Mouse (Mus musculus): ENCODE results near the gene Kif5a. TPM values are rescaled to one million over a fixed set of nuclear protein-coding genes. Genes with fewer than 3 reads are reported as not detected.
A peak's percentile ranks its signal among the peaks of the same experiment; 100 is the strongest.

Kif5a gene
- polyA plus RNA-seq, 1 experiment from 2014 or later, result 2.5 TPM

DNA sequence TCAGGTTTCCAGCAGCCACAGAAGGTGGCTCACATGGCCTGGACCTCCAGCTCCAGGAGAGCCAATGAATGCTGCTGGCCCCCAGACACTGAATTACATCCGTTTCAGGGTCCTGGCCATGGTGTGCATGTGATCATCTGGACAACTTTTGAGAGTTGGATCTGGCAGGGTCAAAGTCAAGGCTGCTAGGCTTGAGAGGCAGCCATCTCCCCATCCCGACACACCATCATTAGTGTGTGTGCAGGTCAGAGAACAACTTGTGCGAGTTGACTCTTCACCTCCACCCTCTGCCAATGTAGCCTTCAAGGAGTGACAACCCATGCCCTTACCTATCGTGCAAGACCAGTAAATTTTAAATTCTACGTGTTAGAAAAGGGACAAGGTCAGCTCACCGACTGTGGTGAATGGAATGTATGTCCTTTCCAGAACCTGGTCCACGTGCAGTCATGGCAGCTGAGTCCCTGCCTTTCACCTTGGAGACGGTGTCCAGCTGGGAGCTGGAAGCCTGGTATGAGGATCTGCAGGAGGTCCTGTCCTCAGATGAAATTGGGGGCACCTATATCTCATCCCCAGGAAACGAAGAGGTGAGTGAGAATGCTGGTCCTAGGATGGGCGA lies 31.9 kb upstream of the Kif5a start:
- peaks cover 74% of the 10 kb centered on the region for H3K36me3 ChIP-seq
- H3K4me1 ChIP-seq, result peaks cover 20% of the 10 kb centered on the region
- H3K4me3 ChIP-seq, result no peak overlapping the region
- H3K4me2 ChIP-seq, result no peak overlapping the region
- H3K27ac ChIP-seq, result no peak overlapping the region
- no peak for ATAC-seq (ENCODE audit: insufficient number of reproducible peaks, low FRiP score, low TSS enrichment, low read depth)
- no peak overlapping the region for H3K9ac ChIP-seq
- H3K27me3 ChIP-seq, result no peaks in the 10 kb centered on the region
- WGBS, result 93% methylated on average over 10 of the region's 10 CpGs
- no peaks in the 10 kb centered on the region for H3K9me3 ChIP-seq

GRCm38 (mm10) chr10:127293590-127294113 lies 30.5 kb upstream of the Kif5a start:
- Histone ChIP-seq H3K27ac (no peak overlapping the region), H3K36me3 (peaks cover 61% of the 10 kb centered on the region), H3K27me3 (no peaks in the 10 kb centered on the region), H3K4me2 (no peak overlapping the region), H3K9me3 (no peaks in the 10 kb centered on the region), H3K4me3 (no peak overlapping the region), H3K4me1 (peaks cover 24% of the 10 kb centered on the region), H3K9ac (no peak overlapping the region)
- no peak for ATAC-seq (ENCODE audit: insufficient number of reproducible peaks, low FRiP score, low TSS enrichment, low read depth)
- 82% methylated on average over 3 of the region's 3 CpGs for WGBS

DNA sequence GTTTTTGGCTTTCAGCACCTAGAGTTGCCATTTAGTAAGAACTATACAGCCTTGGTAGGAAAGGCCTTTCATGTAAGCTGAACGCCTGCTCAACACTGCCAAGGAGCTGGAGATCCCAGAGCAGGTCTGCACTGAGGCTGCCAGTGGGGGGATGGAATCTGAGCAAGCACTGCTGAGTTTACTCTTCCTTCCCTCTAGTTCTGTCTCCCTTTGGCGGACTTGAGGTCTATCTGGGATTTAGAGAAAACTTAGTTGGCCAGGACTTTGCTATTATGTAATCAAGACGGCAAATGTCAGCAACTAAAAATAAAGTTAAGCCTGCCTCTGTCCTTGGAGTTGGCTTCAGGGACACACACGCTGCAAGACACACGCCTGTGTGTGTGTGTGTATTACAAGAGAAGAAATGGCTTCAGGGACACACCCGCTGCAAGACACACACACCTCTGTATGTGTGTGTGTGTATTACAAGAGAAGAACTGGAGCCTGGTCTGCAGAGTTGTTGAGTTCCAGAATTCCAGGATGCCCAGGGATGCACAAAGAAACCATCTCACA lies 29.9 kb upstream of the Kif5a start:
- Histone ChIP-seq H3K4me3 (no peak overlapping the region), H3K4me2 (no peak overlapping the region), H3K36me3 (peaks cover 59% of the 10 kb centered on the region), H3K9ac (no peak overlapping the region), H3K9me3 (no peaks in the 10 kb centered on the region), H3K27me3 (no peaks in the 10 kb centered on the region), H3K27ac (no peak overlapping the region), H3K4me1 (peaks cover 26% of the 10 kb centered on the region)
- no peak for ATAC-seq (ENCODE audit: insufficient number of reproducible peaks, low FRiP score, low TSS enrichment, low read depth)
- WGBS, result 83% methylated on average over 6 of the region's 6 CpGs

- ATAC-seq (ENCODE audit: insufficient number of reproducible peaks, low FRiP score, low TSS enrichment, low read depth), result no peak
- H3K4me2 ChIP-seq, result peak overlapping the region; percentile 58
- H3K27ac ChIP-seq, result peak overlapping the region; percentile 38; the same call in 1 of the 2 replicates
- no peaks in the 10 kb centered on the region for H3K27me3 ChIP-seq
- H3K9me3 ChIP-seq, result no peaks in the 10 kb centered on the region
- peak overlapping the region; percentile 70 for H3K4me3 ChIP-seq
- peaks cover 36% of the 10 kb centered on the region for H3K4me1 ChIP-seq
- WGBS, result 38% methylated on average over 5 of the region's 5 CpGs
- peaks cover 52% of the 10 kb centered on the region for H3K36me3 ChIP-seq
- peak overlapping the region; percentile 62; the same call in 1 of the 2 replicates for H3K9ac ChIP-seq
Measured at GRCm38 (mm10) chr10:127291881-127292638, 28.9 kb upstream of the Kif5a start.

GRCm38 (mm10) chr10:127290930-127291880 lies 28.1 kb upstream of the Kif5a start:
- WGBS, result 2% methylated on average over 19 of the region's 19 CpGs
- no peaks in the 10 kb centered on the region for H3K9me3 ChIP-seq
- H3K4me1 ChIP-seq, result peaks cover 45% of the 10 kb centered on the region
- peak overlapping the region; percentile 100 for H3K27ac ChIP-seq
- no peaks in the 10 kb centered on the region for H3K27me3 ChIP-seq
- H3K9ac ChIP-seq, result peak overlapping the region; percentile 62
- peaks cover 52% of the 10 kb centered on the region for H3K36me3 ChIP-seq
- H3K4me2 ChIP-seq, result peak overlapping the region; percentile 58
- ATAC-seq (ENCODE audit: insufficient number of reproducible peaks, low FRiP score, low TSS enrichment, low read depth), result peak; percentile 56
- peak overlapping the region; percentile 70 for H3K4me3 ChIP-seq

DNA sequence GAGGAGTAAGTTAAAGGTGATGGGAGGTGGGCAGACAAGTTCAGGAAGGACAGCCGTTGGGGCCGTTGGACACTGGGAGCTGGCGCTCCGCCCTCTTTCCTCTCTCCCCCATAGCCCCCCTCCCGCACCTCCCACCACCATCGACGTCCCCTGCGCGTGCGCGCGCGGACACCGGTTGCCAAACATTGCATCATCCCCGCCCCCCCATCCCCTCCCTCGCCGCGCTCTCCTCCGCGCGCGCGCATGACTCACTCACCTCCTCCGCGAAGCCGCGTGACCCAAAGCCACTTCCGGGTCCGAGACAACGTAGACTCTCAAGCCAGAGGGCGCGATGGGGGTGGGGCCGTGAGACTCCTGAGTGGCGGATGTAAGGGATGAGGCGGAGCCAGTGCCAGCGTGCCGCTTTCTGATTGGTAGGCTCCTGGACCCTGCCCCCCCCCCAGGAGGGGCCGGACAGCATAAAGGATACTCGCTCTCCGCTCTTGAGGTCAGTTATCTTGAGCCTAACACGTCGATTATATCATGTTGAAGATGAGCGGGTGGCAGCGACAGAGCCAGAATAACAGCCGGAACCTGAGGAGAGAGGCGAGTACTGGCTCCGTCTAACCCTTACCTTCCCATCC lies 27.3 kb upstream of the Kif5a start:
- 1% methylated on average over 41 of the region's 47 CpGs for WGBS
- ATAC-seq (ENCODE audit: insufficient number of reproducible peaks, low FRiP score, low TSS enrichment, low read depth), result peak; percentile 93
- Histone ChIP-seq H3K4me3 (peak overlapping the region; percentile 70), H3K9me3 (no peaks in the 10 kb centered on the region), H3K9ac (peak overlapping the region; percentile 73), H3K4me2 (peak overlapping the region; percentile 58), H3K4me1 (peaks cover 53% of the 10 kb centered on the region), H3K36me3 (peaks cover 52% of the 10 kb centered on the region), H3K27me3 (no peaks in the 10 kb centered on the region), H3K27ac (peak overlapping the region; percentile 100)

DNA sequence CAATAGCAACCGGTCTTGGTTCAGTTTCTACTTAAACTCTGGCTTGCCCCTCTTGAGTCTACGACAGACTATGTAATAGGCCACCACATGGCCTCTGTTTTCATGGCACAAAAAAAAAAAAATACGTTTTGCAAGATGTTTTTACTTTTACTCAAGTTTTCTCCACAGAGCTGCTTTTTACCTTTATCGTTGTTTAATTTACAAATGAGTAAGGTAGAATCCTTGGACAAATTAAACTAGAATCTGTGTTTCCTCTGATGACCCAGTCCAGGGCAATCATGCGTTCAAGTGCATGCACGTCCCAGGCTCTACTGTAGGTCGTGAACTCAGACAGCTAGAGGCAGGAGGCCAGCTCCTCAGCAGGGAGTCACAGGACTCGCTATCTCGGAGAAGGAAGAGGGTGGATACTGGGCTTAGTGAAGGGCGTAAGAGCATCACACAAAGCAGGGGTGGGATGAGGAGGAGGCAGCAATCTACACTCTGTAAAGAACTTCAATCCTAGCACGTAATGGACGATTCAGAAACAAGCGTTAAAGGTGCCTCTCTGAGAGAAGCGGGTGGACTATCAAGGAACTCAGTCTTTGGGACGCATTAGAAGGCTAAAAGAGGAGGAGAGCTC lies 26.5 kb upstream of the Kif5a start:
- H3K4me3 ChIP-seq, result peak overlapping the region; percentile 70
- no peaks in the 10 kb centered on the region for H3K27me3 ChIP-seq
- peaks cover 52% of the 10 kb centered on the region for H3K36me3 ChIP-seq
- H3K4me2 ChIP-seq, result peak overlapping the region; percentile 58
- peak overlapping the region; percentile 100 for H3K27ac ChIP-seq
- ATAC-seq (ENCODE audit: insufficient number of reproducible peaks, low FRiP score, low TSS enrichment, low read depth), result no peak
- H3K9me3 ChIP-seq, result no peaks in the 10 kb centered on the region
- WGBS, result 2% methylated on average over 15 of the region's 15 CpGs
- H3K4me1 ChIP-seq, result peaks cover 60% of the 10 kb centered on the region
- H3K9ac ChIP-seq, result peak overlapping the region; percentile 73

DNA sequence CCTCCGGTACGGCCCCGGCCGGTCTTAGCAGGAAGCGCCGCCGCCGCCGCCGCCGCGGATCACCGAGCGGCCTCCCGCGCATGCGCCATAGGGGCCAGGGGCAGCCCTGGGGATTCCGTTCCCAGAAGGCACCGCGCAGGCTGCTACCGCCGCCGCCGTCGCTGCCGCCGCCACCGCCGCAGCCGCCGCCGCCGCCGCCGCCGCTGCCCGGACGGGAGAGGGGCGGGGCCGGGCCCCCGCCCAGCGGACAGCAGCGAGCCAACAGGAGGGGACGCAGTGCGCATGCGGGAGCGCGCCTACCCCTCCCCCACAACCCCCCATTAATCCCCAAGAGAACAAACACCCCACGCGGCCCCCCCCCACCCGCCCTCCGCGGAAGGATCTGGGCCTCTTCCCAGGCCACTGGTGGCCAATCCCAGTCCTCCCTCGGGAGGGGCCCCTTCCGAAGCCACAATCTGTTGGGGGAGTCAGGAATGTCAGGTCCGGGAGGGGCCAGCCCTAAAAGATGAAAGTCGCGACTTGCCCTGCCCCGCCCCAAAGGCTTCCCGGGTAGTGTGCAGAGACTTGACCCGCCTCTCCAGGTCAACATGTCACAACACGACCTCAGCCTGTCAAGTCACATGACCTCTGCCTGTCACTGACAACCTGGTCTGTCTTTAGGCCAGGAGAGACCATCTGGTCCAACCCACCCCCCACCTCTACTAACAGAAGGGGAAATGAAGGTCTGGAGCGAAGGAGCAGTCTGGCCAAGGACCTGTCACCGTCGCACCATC lies 25.8 kb upstream of the Kif5a start, which contains the start of gene Mbd6:
TSS of gene Mbd6 (minus strand) at position 219 of the 773 bp plus-strand sequence.
- Histone ChIP-seq H3K27ac (peak within 1 kb of the TSS; percentile 100), H3K4me1 (peaks cover 63% of the 10 kb centered on the region), H3K9ac (peak within 1 kb of the TSS; percentile 73), H3K36me3 (peaks cover 52% of the 10 kb centered on the region), H3K9me3 (no peaks in the 10 kb centered on the region), H3K4me3 (peak within 1 kb of the TSS; percentile 70), H3K4me2 (peak within 1 kb of the TSS; percentile 58), H3K27me3 (no peaks in the 10 kb centered on the region)
- ATAC-seq (ENCODE audit: insufficient number of reproducible peaks, low FRiP score, low TSS enrichment, low read depth), result peak; percentile 16
- WGBS, result under 1% methylated on average over 62 of the region's 65 CpGs

GRCm38 (mm10) chr10:127288328-127288799 lies 25.2 kb upstream of the Kif5a start:
- peak overlapping the region; percentile 58 for H3K4me2 ChIP-seq
- WGBS, result under 1% methylated on average over 15 of the region's 28 CpGs
- peak overlapping the region; percentile 100 for H3K27ac ChIP-seq

DNA sequence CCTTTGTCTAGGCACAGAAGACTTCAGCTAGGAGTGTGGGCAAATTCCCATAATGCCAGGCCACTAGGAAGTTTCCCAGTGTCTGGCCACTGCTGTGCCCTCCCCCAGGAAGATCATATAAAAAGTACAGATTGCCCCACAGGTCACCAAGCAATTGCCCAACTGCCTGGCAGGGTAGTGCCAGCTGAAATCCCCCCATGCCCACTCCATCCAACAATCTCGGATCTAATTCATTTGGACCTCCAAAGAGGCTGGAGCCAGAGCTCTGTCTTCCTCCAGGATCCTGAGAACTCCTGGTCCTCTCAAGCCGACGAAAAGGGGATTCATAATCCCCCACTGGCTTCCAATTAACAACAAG lies 24.8 kb upstream of the Kif5a start:
- peak overlapping the region; percentile 70 for H3K4me3 ChIP-seq
- peak overlapping the region; percentile 58 for H3K4me2 ChIP-seq
- WGBS, result 0% methylated on average over 3 of the region's 3 CpGs
- peak overlapping the region; percentile 100 for H3K27ac ChIP-seq
- H3K27me3 ChIP-seq, result no peaks in the 10 kb centered on the region
- no peak for ATAC-seq (ENCODE audit: insufficient number of reproducible peaks, low FRiP score, low TSS enrichment, low read depth)
- no peaks in the 10 kb centered on the region for H3K9me3 ChIP-seq
- H3K9ac ChIP-seq, result peak overlapping the region; percentile 73
- H3K4me1 ChIP-seq, result peaks cover 63% of the 10 kb centered on the region
- H3K36me3 ChIP-seq, result peaks cover 52% of the 10 kb centered on the region

More at GRCm38 (mm10) chr10:127288328-127288799, 25.2 kb upstream of the Kif5a start:
- Histone ChIP-seq H3K9me3 (no peaks in the 10 kb centered on the region), H3K9ac (peak overlapping the region; percentile 73), H3K4me1 (peaks cover 67% of the 10 kb centered on the region), H3K4me3 (peak overlapping the region; percentile 70), H3K36me3 (peaks cover 52% of the 10 kb centered on the region), H3K27me3 (no peaks in the 10 kb centered on the region)
- peak; percentile 12 for ATAC-seq (ENCODE audit: insufficient number of reproducible peaks, low FRiP score, low TSS enrichment, low read depth)
